In genomic region chr10:70097911-70098569, GRCm38 (mm10) we compare ENCODE assay signal across 7 mouse cellular contexts. TPM values are rescaled to one million over a fixed set of nuclear protein-coding genes. Genes with fewer than 3 reads are reported as not detected.
A peak's percentile ranks its signal among the peaks of the same experiment; 100 is the strongest.
DNase-seq lines count a peak whose midpoint lies in the region; ATAC-seq and TF ChIP-seq lines count a peak whose summit lies in the region.

No protein-coding gene starts in this region.

- ATAC-seq in embryonic facial prominence, embryonic 15.5 days (ENCODE audit: insufficient number of reproducible peaks, low FRiP score, low TSS enrichment, low read depth), result peak; percentile 44
- ATAC-seq in kidney, embryonic 15.5 days (replicated peaks; ENCODE audit: low FRiP score), result peak; percentile 40
- peak; percentile 51; the same call in 1 of the 2 replicates for ATAC-seq in stomach, embryonic 16.5 days (ENCODE audit: insufficient read depth, low FRiP score)

- peaks cover 40% of the 10 kb centered on the region for H3K4me1 ChIP-seq in embryonic facial prominence, embryonic 15.5 days
- peaks cover 37% of the 10 kb centered on the region for H3K4me1 ChIP-seq in kidney, embryonic 15.5 days
- peaks cover 17% of the 10 kb centered on the region for H3K4me1 ChIP-seq in liver, adult 2 months (ENCODE audit: control insufficient read depth, insufficient read depth, low read length)
- H3K4me1 ChIP-seq in stomach, embryonic 16.5 days (ENCODE audit: control insufficient read depth, insufficient read depth, low read length), result peaks cover 22% of the 10 kb centered on the region

- H3K36me3 ChIP-seq in embryonic facial prominence, embryonic 15.5 days, result 0 out of 2 replicates have a peak, but pooled peaks cover 5% of the 10 kb centered on the region
- H3K36me3 ChIP-seq in kidney, embryonic 15.5 days, result peaks cover 26% of the 10 kb centered on the region
- H3K36me3 ChIP-seq in liver, adult 2 months (ENCODE audit: control insufficient read depth, insufficient read depth, low read length), result no peaks in the 10 kb centered on the region
- H3K36me3 ChIP-seq in myocyte (ENCODE audit: control insufficient read depth, insufficient read depth), result no peaks in the 10 kb centered on the region
- 0 out of 2 replicates have a peak, but pooled peaks cover 4% of the 10 kb centered on the region for H3K36me3 ChIP-seq in stomach, embryonic 16.5 days (ENCODE audit: control insufficient read depth, insufficient read depth, low read length)

- peaks cover 37% of the 10 kb centered on the region for H3K79me2 ChIP-seq in liver, adult 2 months (ENCODE audit: control insufficient read depth, insufficient read depth, low read length)
- peaks cover 54% of the 10 kb centered on the region for H3K79me2 ChIP-seq in myocyte (ENCODE audit: control insufficient read depth, insufficient read depth)

- H3K9me3 ChIP-seq in embryonic facial prominence, embryonic 15.5 days (replicated peaks), result no peaks in the 10 kb centered on the region
- 0 out of 2 replicates have a peak, but pooled peaks cover 4% of the 10 kb centered on the region for H3K9me3 ChIP-seq in kidney, embryonic 15.5 days (replicated peaks)
- peaks cover 3% of the 10 kb centered on the region; the same call in 1 of the 2 replicates for H3K9me3 ChIP-seq in stomach, embryonic 16.5 days (replicated peaks; ENCODE audit: control insufficient read depth, low read length)

- TF ChIP-seq CTCF in liver, adult 2 months (IDR thresholded peaks at IDR 0.05; ENCODE audit: low read depth, low read length), result no peak

- under 1% methylated on average over 29 of the region's 29 CpGs for whole genome bisulfite sequencing in embryonic facial prominence, embryonic 15.5 days
- under 1% methylated on average over 29 of the region's 29 CpGs for WGBS in kidney, embryonic 15.5 days
- 5% methylated on average over 29 of the region's 29 CpGs for WGBS in liver, adult 2 months
- WGBS in stomach, embryonic 16.5 days, result 2% methylated on average over 29 of the region's 29 CpGs

- peak overlapping the region; percentile 84 for H3K4me2 ChIP-seq in embryonic facial prominence, embryonic 15.5 days (replicated peaks)
- peak overlapping the region; percentile 84 for H3K4me2 ChIP-seq in kidney, embryonic 15.5 days
- peak overlapping the region; percentile 80 for H3K4me2 ChIP-seq in myocyte (ENCODE audit: low read depth)
- peak overlapping the region; percentile 85 for H3K4me2 ChIP-seq in stomach, embryonic 16.5 days (ENCODE audit: low read depth, low read length)

- H3ac ChIP-seq in myocyte (ENCODE audit: control insufficient read depth, insufficient read length), result peak overlapping the region; percentile 91

- H3K4me3 ChIP-seq in embryonic facial prominence, embryonic 15.5 days (replicated peaks), result peak overlapping the region; percentile 97
- peak overlapping the region; percentile 98 for H3K4me3 ChIP-seq in kidney, embryonic 15.5 days (replicated peaks)
- H3K4me3 ChIP-seq in liver, adult 2 months (ENCODE audit: insufficient read depth, low read depth, low read length), result peak overlapping the region; percentile 89
- peak overlapping the region; percentile 82 for H3K4me3 ChIP-seq in myocyte
- peak overlapping the region; percentile 100 for H3K4me3 ChIP-seq in stomach, embryonic 16.5 days (replicated peaks; ENCODE audit: low read length)

- no peaks in the 10 kb centered on the region for H3K27me3 ChIP-seq in embryonic facial prominence, embryonic 15.5 days
- no peaks in the 10 kb centered on the region for H3K27me3 ChIP-seq in kidney, embryonic 15.5 days
- H3K27me3 ChIP-seq in liver, adult 2 months (ENCODE audit: control insufficient read depth, insufficient read depth, low read length), result no peaks in the 10 kb centered on the region
- no peaks in the 10 kb centered on the region for H3K27me3 ChIP-seq in myocyte (ENCODE audit: control insufficient read depth, insufficient read depth, insufficient read length)
- H3K27me3 ChIP-seq in stomach, embryonic 16.5 days (ENCODE audit: control insufficient read depth, insufficient read depth, low read length), result no peaks in the 10 kb centered on the region

- peak overlapping the region; percentile 90 for H3K9ac ChIP-seq in embryonic facial prominence, embryonic 15.5 days
- peak overlapping the region; percentile 93 for H3K9ac ChIP-seq in kidney, embryonic 15.5 days
- peak overlapping the region; percentile 92 for H3K9ac ChIP-seq in liver, adult 2 months (ENCODE audit: low read depth, low read length)
- H3K9ac ChIP-seq in stomach, embryonic 16.5 days (ENCODE audit: low read length), result peak overlapping the region; percentile 98

- H3K27ac ChIP-seq in embryonic facial prominence, embryonic 15.5 days (replicated peaks), result peak overlapping the region; percentile 89
- H3K27ac ChIP-seq in kidney, embryonic 15.5 days, result peak overlapping the region; percentile 95
- H3K27ac ChIP-seq in liver, adult 2 months (replicated peaks; ENCODE audit: insufficient read depth, low read depth, low read length), result no peak overlapping the region
- H3K27ac ChIP-seq in stomach, embryonic 16.5 days (ENCODE audit: low read length), result peak overlapping the region; percentile 93

- no peak for TF ChIP-seq POLR2A in liver, adult 2 months (IDR thresholded peaks at IDR 0.05; ENCODE audit: extremely low read depth, insufficient read depth, low read length)
- no peak for TF ChIP-seq POLR2A in myocyte (IDR thresholded peaks at IDR 0.05; ENCODE audit: insufficient read length, low read depth)

- DNase-seq in adrenal gland, postnatal 36 days, result peak; percentile 68 to 74
- peak; percentile 60 to 66 for DNase-seq in heart, adult 9 months (ENCODE audit: low spot score in 2 of 2)
- DNase-seq in liver, adult 2 months (ENCODE audit: extremely low read depth, low read depth, low spot score), result peak; percentile 19

TF ChIP-seq in myocyte, 11 proteins besides CTCF, POLR2A, EP300 and RAD21:
- no peak for TF ChIP-seq POLR2AphosphoS2 (IDR thresholded peaks at IDR 0.05; ENCODE audit: insufficient read length, low read depth)
- no peak for TF ChIP-seq USF1 (IDR thresholded peaks at IDR 0.05; ENCODE audit: low read depth)
- TF ChIP-seq SRF (IDR thresholded peaks at IDR 0.05; ENCODE audit: control insufficient read depth, insufficient read length, low read depth), result no peak
- no peak for TF ChIP-seq E2F4 (IDR thresholded peaks at IDR 0.05; ENCODE audit: insufficient read depth)
- TF ChIP-seq TCF12 (IDR thresholded peaks at IDR 0.05; ENCODE audit: insufficient read depth, poor library complexity, severe bottlenecking), result no peak
- no peak for TF ChIP-seq REST (IDR thresholded peaks at IDR 0.05; ENCODE audit: insufficient read depth, insufficient read length)

RNA-seq across cellular contexts. Expression of gene Ccdc6, which starts 1.1 kb away (rescaled TPM):
- 10 to 100 TPM; 50.2 to 98.3 TPM for total RNA-seq in adrenal gland, postnatal 36 days (2021)
- 13.5 and 15.2 TPM in 2 replicates for polyA plus RNA-seq in embryonic facial prominence, embryonic 15.5 days (2015; fragmentation: Nextera tagmentation; extraction: Ambion mirVana)
- polyA plus RNA-seq in kidney, embryonic 15.5 days (2015; fragmentation: Nextera tagmentation; extraction: Ambion mirVana), result 22.5 and 22.9 TPM in 2 replicates
- 8.4 and 10.1 TPM in 2 replicates for total RNA-seq in liver, adult 2 months (2014; rRNA removed)
- 10.5 and 10.7 TPM in 2 replicates for polyA plus RNA-seq in liver, adult 2 months (2012; rRNA removed)
- polyA plus RNA-seq in myocyte (2012; fragmentation: generic; extraction: Trizol), result 15.5 TPM
- polyA plus RNA-seq in stomach, embryonic 16.5 days (2015; fragmentation: Nextera tagmentation; extraction: Ambion mirVana), result 13.1 and 13.8 TPM in 2 replicates

Comparison
In these comparisons a context has a peak if more than half of its experiments do, and no peak if none do; other contexts are left out.
1. DNase-seq: peak in every context shown above with its lines; median percentile 71 in adrenal gland, postnatal 36 days; 63 in heart, adult 9 months; 19 in liver, adult 2 months.